Mouse (Mus musculus) frontal cortex, postnatal 36 days (tissue): ENCODE results near the gene Olfr355.

Source experiments
- DNase-seq, 2 experiments: peaks; one replicate each; pipeline ENCODE4 v3.0.0; 2022; ENCODE audit warnings: low spot score in 2 of 2

Olfr355 gene

GRCm38 (mm10) chr2:36928797-36929196 lies at the start of gene Olfr355:
Gene Olfr355, minus strand, starts transcription at chr2:36928897.
- no peak for DNase-seq

- no peak for DNase-seq
Observed at GRCm38 (mm10) chr2:36936821-36937220, 8.1 kb upstream of the Olfr355 start, which contains the start of gene Olfr356. Gene Olfr356, plus strand, starts transcription at chr2:36937121.

GRCm38 (mm10) chr2:36905380-36905779 lies 23.3 kb downstream of the Olfr355 start, which contains the start of gene Olfr354:
Gene Olfr354, plus strand, starts transcription at chr2:36905680.
- DNase-seq, result no peak

- DNase-seq, result no peak
Observed at GRCm38 (mm10) chr2:36897114-36897513, 31.6 kb downstream of the Olfr355 start.

GRCm38 (mm10) chr2:36892836-36893235 lies 35.9 kb downstream of the Olfr355 start, which contains the start of gene Olfr353:
Gene Olfr353, minus strand, starts transcription at chr2:36892936.
- no peak for DNase-seq
